Mouse (Mus musculus): ENCODE measurements around the gene Gria4. TPM values are rescaled to one million over a fixed set of nuclear protein-coding genes. Genes with fewer than 3 reads are reported as not detected.
A peak's percentile ranks its signal among the peaks of the same experiment; 100 is the strongest.
"Not testable (repeated sequence)": the region's sequence is repeated elsewhere in the genome, so short reads cannot be mapped to it uniquely, and the experiment has no call there.

Gria4 gene
- total RNA-seq (2021): 10 to 100 TPM in 1 of 2 experiments, 1 to 10 TPM in 1; 6.8 to 10.6 TPM
- long read RNA-seq, experiment 1, partial matches to known transcripts: 0 of 2 reads
- long read RNA-seq, experiment 1, other reads (novel, unspliced or antisense): 1 of 2 reads
- long read RNA-seq, experiment 2, partial matches to known transcripts: 5 of 9 reads
- long read RNA-seq, experiment 2, other reads (novel, unspliced or antisense): 2 of 9 reads

DNA sequence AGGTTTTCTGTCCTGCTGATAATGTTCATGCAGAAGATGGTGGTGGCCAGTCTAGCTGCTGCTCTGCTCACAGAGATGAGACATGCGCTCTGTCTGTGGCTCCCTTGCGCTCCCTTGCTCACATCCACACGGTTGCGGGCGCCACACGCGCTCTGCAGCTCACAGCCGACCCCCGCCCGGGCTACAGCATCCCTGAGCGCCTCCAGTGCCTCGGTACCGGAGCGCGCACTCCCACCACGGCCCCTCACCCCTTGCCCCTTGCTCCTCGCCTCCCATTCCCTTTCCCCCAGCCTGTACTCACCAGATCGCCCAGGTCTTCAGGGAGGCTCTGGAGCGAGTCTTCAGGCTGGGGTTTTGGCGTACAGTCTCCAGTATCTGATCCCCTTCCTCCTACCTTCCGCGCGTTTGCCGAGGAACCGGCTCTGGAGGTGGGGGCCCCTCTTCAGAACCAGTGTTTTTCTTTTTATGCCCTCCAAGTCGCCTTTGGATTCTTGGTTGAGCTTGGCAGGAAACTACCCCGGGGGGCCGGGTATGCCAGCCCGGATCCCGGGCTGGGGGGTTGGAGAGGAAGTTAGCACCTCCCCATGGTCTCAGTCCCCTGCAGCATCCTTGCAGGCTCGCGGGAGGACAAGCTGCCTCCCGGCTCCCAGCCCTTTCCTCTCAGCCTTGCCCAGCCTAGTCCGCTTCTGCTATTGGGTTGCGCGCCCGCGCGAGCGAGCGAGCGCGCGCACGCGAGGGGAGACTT lies at the start of gene Gria4:
TSS of gene Gria4 (minus strand) at position 691 of the 745 bp plus-strand sequence.
- DNase-seq (ENCODE audit: low spot score in 2 of 2): peak in 1 of 2 experiments; percentile 2

- not testable (repeated sequence) for DNase-seq (ENCODE audit: low spot score in 2 of 2)
Observed at GRCm38 (mm10) chr9:4810941-4811340, 14.9 kb upstream of the Gria4 start.

DNA sequence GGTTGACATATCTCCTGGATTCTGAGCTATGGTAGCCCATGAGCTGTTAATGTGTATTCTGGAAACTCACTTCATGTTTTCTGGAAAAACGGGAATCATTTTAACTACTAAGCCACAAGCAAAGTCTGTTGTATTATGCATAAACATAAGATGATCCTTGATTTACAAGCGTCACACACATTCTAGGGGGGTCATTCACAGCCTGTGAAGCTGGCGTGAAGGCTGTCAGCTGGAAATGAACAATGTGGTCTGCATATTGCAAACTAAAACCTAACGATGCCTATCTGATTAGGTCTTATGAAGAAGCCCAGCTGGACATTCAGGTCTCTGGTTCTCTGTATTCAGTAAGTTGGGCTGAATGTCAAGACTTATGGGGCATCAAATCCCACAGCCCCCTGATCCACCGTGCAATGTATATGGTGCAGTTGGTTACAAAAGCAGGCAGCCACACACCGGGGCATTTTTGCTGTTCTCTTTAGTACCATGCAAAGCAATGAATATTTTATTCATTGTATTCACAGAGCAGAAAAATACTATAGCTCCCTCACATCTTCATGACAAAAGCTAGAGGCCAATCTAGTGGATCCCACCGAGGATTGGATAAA lies 7.2 kb upstream of the Gria4 start:
- DNase-seq (ENCODE audit: low spot score in 2 of 2): no peak

DNA sequence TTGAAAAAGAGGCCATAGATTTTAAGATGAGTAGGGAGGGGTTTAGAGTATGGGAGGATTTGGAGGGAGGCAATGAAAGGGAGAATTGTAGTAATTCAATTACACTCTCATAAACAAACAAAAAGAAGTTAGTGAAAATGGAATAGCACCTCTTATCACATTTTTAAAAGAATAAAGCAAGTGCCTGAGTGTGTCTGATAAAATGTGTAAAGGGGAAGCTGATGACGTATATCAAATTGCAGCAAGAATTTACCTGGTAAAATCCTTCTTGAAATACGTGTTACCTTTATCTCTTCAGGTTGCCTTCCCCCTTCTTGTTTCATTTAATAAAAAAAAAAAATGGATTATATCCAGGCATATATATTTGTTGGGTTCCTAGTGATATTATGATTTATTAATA lies 1.4 kb upstream of the Gria4 start:
- no peak for DNase-seq (ENCODE audit: low spot score in 2 of 2)

GRCm38 (mm10) chr9:4796289-4796645 lies 233 bp upstream of the Gria4 start:
- no peak for DNase-seq (ENCODE audit: low spot score in 2 of 2)

GRCm38 (mm10) chr9:4795075-4795474 lies 959 bp downstream of the Gria4 start:
- no peak for DNase-seq (ENCODE audit: low spot score in 2 of 2)

DNA sequence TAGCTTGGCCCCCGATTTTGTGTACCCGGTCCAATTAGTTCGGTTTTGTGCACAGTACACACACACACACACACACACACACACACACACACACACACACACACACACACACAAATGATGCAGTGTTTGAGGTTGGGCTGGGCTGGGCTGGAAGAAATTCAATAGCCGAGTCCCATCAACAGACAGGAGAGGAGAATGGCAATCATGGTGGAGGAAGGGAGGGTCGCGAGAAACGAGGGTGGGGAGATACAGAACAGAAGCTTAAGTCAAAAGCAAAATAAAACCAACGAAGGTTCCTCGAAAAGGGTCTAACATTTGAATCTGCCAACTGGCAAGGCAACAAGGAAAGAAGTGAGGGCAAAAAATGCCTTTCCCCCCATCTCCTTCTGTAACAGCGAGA lies 1.6 kb downstream of the Gria4 start:
- no peak for DNase-seq (ENCODE audit: low spot score in 2 of 2)

DNA sequence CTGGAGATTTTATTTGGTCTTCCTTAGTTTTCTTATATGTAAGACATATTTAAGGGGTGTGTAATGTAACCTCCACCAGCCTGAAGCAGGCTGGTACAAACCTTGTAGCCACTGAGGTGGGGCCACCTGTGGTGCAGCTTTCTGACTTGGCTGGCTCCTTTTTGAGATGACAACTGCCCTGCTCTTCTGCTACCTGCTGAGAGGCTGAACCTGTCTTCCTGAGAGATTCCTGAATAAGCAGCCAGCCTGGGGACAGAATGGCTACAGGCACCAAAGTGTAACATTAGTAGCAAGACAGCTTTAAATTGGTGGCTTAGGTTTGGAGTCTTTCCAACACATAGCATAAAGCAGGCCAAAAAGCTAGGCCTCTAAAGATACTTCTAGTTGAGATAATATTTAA lies 46.6 kb downstream of the Gria4 start:
- not testable (repeated sequence) for DNase-seq (ENCODE audit: low spot score in 2 of 2)

- no peak for DNase-seq (ENCODE audit: low spot score in 2 of 2)
Observed at GRCm38 (mm10) chr9:4714086-4714485, 81.9 kb downstream of the Gria4 start.

- no peak for DNase-seq (ENCODE audit: low spot score in 2 of 2)
Observed at GRCm38 (mm10) chr9:4712367-4712766, 83.7 kb downstream of the Gria4 start.

DNA sequence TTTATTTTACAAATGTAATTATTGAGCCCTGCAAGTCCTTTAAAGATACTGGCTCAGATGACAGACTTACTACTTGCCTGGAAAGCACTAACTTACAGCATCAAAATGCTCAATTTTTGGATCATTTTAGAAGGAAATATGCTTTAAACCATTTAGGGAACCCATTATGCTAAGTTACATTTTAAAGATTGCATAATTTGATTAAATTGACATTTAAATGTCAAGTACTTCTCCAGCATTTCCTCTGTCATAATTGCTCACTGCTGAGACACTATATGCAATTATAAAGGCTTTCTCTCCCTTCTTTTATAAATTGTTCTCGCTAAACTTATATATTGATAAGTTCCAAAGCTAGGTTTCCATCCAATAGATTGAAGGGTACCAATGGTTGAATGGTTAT lies 108.9 kb downstream of the Gria4 start:
- DNase-seq (ENCODE audit: low spot score in 2 of 2): no peak

GRCm38 (mm10) chr9:4680244-4680643 lies 115.8 kb downstream of the Gria4 start:
- DNase-seq (ENCODE audit: low spot score in 2 of 2): no peak

- DNase-seq (ENCODE audit: low spot score in 2 of 2): no peak
Observed at GRCm38 (mm10) chr9:4679099-4679498, 116.9 kb downstream of the Gria4 start.

DNA sequence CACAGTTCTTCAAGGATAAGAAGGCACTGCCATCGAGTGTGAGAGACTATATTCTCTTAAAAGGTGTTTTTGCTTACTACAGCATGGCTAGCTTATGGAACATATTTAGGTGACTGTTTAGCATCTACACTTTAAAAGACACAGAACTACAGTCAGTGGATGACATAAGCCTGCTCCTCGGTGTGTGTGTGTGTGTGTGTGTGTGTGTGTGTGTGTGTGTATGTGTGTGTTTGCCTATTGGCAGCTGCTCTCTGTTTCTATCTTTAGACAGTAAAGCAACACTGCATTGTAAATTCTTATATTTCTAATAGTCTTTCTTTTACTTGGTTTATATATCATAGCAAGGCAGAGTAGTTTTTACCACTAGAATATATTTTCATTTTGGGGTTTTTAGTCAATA lies 130.3 kb downstream of the Gria4 start:
- no peak for DNase-seq (ENCODE audit: low spot score in 2 of 2)

- no peak for DNase-seq (ENCODE audit: low spot score in 2 of 2)
Observed at GRCm38 (mm10) chr9:4662421-4662820, 133.6 kb downstream of the Gria4 start.

DNA sequence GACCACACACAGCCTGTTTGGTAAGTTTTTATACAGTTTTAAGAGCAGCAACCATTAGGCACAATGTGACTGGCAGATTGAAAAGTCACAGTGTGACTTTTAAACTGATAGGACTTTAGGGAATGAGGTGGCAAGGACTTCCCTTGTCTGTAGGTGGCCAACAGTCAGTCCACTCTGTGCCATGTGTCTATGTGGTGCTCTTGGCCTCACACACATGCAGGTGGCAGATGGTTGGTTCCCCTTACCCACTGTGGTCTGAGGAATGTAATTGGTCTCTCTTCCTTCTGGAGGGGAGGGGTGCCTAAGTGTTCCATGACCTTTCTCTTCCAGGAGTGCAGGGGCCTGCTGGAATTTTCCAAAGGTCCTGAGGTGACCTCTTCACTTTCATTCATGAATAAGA lies 137.1 kb downstream of the Gria4 start:
- DNase-seq (ENCODE audit: low spot score in 2 of 2): no peak

DNA sequence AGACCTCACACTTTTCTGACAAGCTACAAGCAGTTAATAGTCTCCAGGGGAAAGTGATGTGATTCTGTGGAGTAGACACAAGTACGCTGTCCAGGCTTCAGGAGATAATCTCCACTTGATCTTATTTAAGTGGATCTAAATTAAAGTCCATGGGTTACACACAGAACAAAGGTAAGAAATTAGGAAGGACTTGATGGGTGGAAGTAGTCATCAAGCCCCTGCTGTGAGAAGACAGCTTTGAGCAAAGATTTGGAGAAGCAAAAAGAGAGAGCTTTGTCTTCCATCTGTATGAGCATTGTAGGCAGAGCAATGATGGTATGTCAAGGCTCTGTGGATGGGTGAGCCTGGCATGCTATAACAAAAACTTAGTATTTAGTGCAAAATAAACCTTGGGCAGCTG lies 141.7 kb downstream of the Gria4 start:
- DNase-seq (ENCODE audit: low spot score in 2 of 2): no peak

DNA sequence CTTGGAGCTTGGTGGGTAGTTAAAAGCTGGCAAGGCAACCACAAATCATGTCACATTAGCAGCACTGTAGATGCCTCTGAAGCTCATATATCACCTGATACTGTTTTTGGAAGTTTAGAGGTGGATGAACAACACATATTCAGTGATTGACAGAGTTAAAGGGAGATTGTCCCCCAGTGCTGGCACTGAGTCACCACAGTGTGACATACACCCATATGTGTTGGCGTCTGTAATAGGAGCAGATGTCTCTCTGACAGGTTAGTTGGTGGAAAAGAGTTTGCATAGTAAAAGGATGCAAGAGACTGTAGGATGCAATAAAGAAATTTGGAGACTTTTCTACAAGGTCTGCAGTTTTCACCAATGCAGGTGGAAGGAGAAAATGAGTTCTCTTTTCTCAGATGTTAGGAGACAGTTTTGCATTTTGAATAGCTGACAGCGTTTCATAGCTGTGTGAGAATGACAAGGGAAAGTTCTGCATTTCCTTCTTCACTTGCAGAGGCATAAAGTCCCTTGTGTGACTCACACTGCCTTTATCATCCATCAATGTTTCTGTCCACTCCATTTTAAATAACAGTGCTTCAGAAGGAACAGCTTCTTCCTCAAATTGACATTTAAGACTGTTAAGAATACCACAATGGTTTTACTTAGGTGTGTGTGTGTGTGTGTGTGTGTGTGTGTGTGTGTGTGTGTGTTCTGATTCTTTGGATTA lies 156.7 kb downstream of the Gria4 start:
- no peak for DNase-seq (ENCODE audit: low spot score in 2 of 2)

DNA sequence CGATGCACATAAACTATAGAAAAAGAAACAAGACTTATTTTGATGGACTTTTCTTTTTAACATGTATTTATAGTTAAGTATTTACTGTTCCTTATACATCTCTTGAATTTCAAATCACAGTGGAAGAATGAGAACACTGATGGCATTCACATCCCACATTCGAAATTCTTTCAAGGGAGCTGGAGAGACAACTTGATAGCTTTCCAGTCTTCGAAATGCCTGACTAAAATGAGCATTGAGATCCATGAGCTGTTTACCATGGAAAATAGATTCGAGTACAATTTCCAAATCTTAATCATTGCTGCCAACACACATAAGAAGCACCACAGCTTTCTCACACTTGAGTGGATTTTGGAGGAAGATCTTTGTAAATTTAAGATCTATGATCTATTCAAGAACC lies 164.1 kb downstream of the Gria4 start:
- no peak for DNase-seq (ENCODE audit: low spot score in 2 of 2)

GRCm38 (mm10) chr9:4615286-4615685 lies 180.7 kb downstream of the Gria4 start:
- DNase-seq (ENCODE audit: low spot score in 2 of 2): no peak

DNA sequence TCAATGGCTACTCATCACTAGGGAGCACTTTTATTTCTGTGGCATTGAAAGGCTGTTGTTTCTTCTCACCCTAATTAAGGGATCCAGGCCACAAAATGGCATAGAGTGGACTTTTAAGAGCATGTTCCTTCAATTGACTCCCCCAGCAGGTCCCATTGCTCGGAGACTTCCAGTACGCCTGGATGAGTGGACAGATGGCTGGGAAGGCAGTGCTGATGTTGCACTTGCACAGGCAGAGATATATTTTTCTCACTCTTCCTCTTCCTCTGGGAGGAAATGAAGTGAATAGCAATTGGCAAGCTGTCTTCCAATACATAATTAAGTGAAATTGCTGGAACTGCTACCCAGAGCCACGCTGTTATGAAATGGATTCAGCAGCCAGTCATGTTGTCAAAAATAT lies 190.7 kb downstream of the Gria4 start:
- DNase-seq (ENCODE audit: low spot score in 2 of 2): no peak

GRCm38 (mm10) chr9:4604236-4604635 lies 191.8 kb downstream of the Gria4 start:
- no peak for DNase-seq (ENCODE audit: low spot score in 2 of 2)

Measured in adrenal gland, postnatal 4 days (tissue).